Mouse (Mus musculus) left cerebral cortex, postnatal 36 days (tissue): ENCODE results near the gene Laptm4a. TPM values are rescaled to one million over a fixed set of nuclear protein-coding genes. Genes with fewer than 3 reads are reported as not detected.

Experiments used
- DNase-seq, 2 experiments: peaks; one replicate each; pipeline ENCODE4 v3.0.0; 2021 to 2022; ENCODE audit warnings: low spot score in 2 of 2, mixed read lengths in 1 of 2
- intact Hi-C: fragments of 180-260 bp; cut with DNase I; formaldehyde crosslinking; loops from one replicate; pipeline ENCODE4 v1.15.1; 2025
- total RNA-seq, 2 experiments: library from RNA; stranded (reverse); gene quantifications; 2 replicates each; pipeline ENCODE4 v1.2.3; 2021

The Laptm4a gene
- total RNA-seq, 2 experiments from 2014 or later, result 169 to 179 TPM

GRCm38 (mm10) chr12:8941699-8942392 is 20.4 kb downstream of the Laptm4a start:
- intact Hi-C loops, result no loop called here

GRCm38 (mm10) chr12:8947163-8947562 is 25.7 kb downstream of the Laptm4a start:
- DNase-seq, result peak in 1 of 2 experiments; percentile 10
- intact Hi-C loops, result no loop called here

More at GRCm38 (mm10) chr12:8941699-8942392, 20.4 kb downstream of the Laptm4a start:
- no peak for DNase-seq

- intact Hi-C loops, result no loop called here
- DNase-seq, result peak in 1 of 2 experiments; percentile 22
Measured at GRCm38 (mm10) chr12:8947714-8948464, 26.4 kb downstream of the Laptm4a start, which contains the start of gene Matn3. Gene Matn3 (plus strand): TSS chr12:8947929.

GRCm38 (mm10) chr12:8953136-8953535 is 31.7 kb downstream of the Laptm4a start:
- DNase-seq, result no peak
- intact Hi-C loops, result no loop called here

GRCm38 (mm10) chr12:8954161-8954561 is 32.7 kb downstream of the Laptm4a start:
- intact Hi-C loops, result no loop called here
- DNase-seq, result no peak

GRCm38 (mm10) chr12:8961607-8962316 is 40.3 kb downstream of the Laptm4a start:
- intact Hi-C loops, result no loop called here
- no peak for DNase-seq

GRCm38 (mm10) chr12:8969828-8970227 is 48.4 kb downstream of the Laptm4a start:
- intact Hi-C loops, result no loop called here
- no peak for DNase-seq

GRCm38 (mm10) chr12:8973820-8974465 is 52.5 kb downstream of the Laptm4a start, which contains the start of gene Wdr35:
Gene Wdr35 (plus strand): TSS chr12:8973892.
- DNase-seq, result peak; percentile 91 to 92
- intact Hi-C loops, result loop anchor here (2.0 kb wide), 1 partner anchor 51 kb away; no protein-coding TSS in a partner anchor

- DNase-seq, result no peak
- intact Hi-C loops, result loop anchor here (2.0 kb wide), 1 partner anchor 52 kb away; no protein-coding TSS in a partner anchor
Measured at GRCm38 (mm10) chr12:8975076-8975475, 53.6 kb downstream of the Laptm4a start.

Other genes starting within 250 kb of the Laptm4a start
- gene Pum2, start 247.5 kb upstream of the Laptm4a start, total RNA-seq, result 100 to 1,000 TPM; 191 to 198 TPM
- gene Sdc1, start 150.3 kb upstream of the Laptm4a start, total RNA-seq, result 1 to 10 TPM; 1.4 to 1.6 TPM
- not detected for gene Matn3, start 26.3 kb downstream of the Laptm4a start, total RNA-seq
- 10 to 100 TPM; 38.8 to 47.1 TPM for gene Wdr35, start 52.2 kb downstream of the Laptm4a start, total RNA-seq
- gene Ttc32, start 108.3 kb downstream of the Laptm4a start, total RNA-seq, result 1 to 10 TPM; 4.7 to 5.0 TPM